Mouse (Mus musculus): ENCODE data around the gene Olfr902. TPM values are rescaled to one million over a fixed set of nuclear protein-coding genes. Genes with fewer than 3 reads are reported as not detected.

The Olfr902 gene
- polyA plus RNA-seq, 1 experiment: not detected

DNA sequence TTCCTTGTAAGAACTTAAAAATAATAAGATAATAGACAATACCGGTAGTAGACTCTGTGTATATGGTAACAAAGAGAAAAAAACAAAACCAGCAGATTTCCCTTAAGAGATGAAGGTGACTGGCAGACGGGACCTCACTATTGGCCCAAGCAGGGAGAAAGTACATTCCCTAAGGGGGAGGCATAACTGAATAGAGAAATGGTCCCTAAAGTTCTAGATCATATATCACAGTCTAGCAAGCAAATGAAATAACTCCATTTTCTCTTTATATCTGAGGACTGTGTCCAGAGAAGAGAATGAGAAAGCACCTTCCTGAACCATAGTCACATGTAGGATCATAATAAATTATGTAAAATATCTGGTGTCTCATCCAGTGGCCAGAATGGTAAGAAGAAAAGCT, 48.0 kb downstream of the Olfr902 start, which contains the start of gene Olfr907:
Gene Olfr907 (plus strand): TSS at position 301 of the 400 bp plus-strand sequence.
- H3K4me3 ChIP-seq (ENCODE audit: insufficient read depth, low read depth, low read length): no peak within 1 kb of the TSS
- H3K27ac ChIP-seq (ENCODE audit: insufficient read depth, low read depth, low read length): no peak within 1 kb of the TSS
- no peak for TF ChIP-seq CTCF (IDR thresholded peaks at IDR 0.05; ENCODE audit: insufficient read depth, low read depth, low read length)
- no peak for TF ChIP-seq POLR2A (IDR thresholded peaks at IDR 0.05; ENCODE audit: insufficient read depth, low read depth, low read length)
- WGBS: 81% methylated on average over 2 of the region's 2 CpGs
- H3K4me1 ChIP-seq (ENCODE audit: control insufficient read depth, insufficient read depth, low read length): no peaks in the 10 kb centered on the region

Other genes with a start within 250 kb of the Olfr902 start
- not detected in 2 replicates for gene Olfr893, start 239.3 kb upstream of the Olfr902 start, polyA plus RNA-seq (2012; ENCODE audit: insufficient read depth, insufficient read length, low replicate concordance, missing spikeins)
- gene Olfr894, start 229.6 kb upstream of the Olfr902 start, polyA plus RNA-seq (2012; ENCODE audit: insufficient read depth, insufficient read length, low replicate concordance, missing spikeins): not detected in 2 replicates
- not detected in 2 replicates for gene Olfr143, start 194.9 kb upstream of the Olfr902 start, polyA plus RNA-seq (2012; ENCODE audit: insufficient read depth, insufficient read length, low replicate concordance, missing spikeins)
- not detected in 2 replicates for gene Olfr895, start 179.8 kb upstream of the Olfr902 start, polyA plus RNA-seq (2012; ENCODE audit: insufficient read depth, insufficient read length, low replicate concordance, missing spikeins)
- gene Olfr896-ps1, start 156.5 kb upstream of the Olfr902 start, polyA plus RNA-seq (2012; ENCODE audit: insufficient read depth, insufficient read length, low replicate concordance, missing spikeins): not detected in 2 replicates
- gene Olfr25, start 118.6 kb upstream of the Olfr902 start, polyA plus RNA-seq (2012; ENCODE audit: insufficient read depth, insufficient read length, low replicate concordance, missing spikeins): not detected in 2 replicates
- not detected in 2 replicates for gene Olfr898, start 99.2 kb upstream of the Olfr902 start, polyA plus RNA-seq (2012; ENCODE audit: insufficient read depth, insufficient read length, low replicate concordance, missing spikeins)
- gene Olfr250, start 80.8 kb upstream of the Olfr902 start, polyA plus RNA-seq (2012; ENCODE audit: insufficient read depth, insufficient read length, low replicate concordance, missing spikeins): not detected in 2 replicates
- not detected in 2 replicates for gene Olfr251, start 70.6 kb upstream of the Olfr902 start, polyA plus RNA-seq (2012; ENCODE audit: insufficient read depth, insufficient read length, low replicate concordance, missing spikeins)
- gene Olfr147, start 46.0 kb upstream of the Olfr902 start, polyA plus RNA-seq (2012; ENCODE audit: insufficient read depth, insufficient read length, low replicate concordance, missing spikeins): not detected in 2 replicates
- not detected in 2 replicates for gene Olfr901, start 18.2 kb upstream of the Olfr902 start, polyA plus RNA-seq (2012; ENCODE audit: insufficient read depth, insufficient read length, low replicate concordance, missing spikeins)
- not detected in 2 replicates for gene Olfr904, start 15.5 kb downstream of the Olfr902 start, polyA plus RNA-seq (2012; ENCODE audit: insufficient read depth, insufficient read length, low replicate concordance, missing spikeins)
- gene Olfr905, start 23.5 kb downstream of the Olfr902 start, polyA plus RNA-seq (2012; ENCODE audit: insufficient read depth, insufficient read length, low replicate concordance, missing spikeins): not detected in 2 replicates
- gene Olfr906, start 39.4 kb downstream of the Olfr902 start, polyA plus RNA-seq (2012; ENCODE audit: insufficient read depth, insufficient read length, low replicate concordance, missing spikeins): not detected in 2 replicates
- not detected in 2 replicates for gene Olfr907, start 48.1 kb downstream of the Olfr902 start, polyA plus RNA-seq (2012; ENCODE audit: insufficient read depth, insufficient read length, low replicate concordance, missing spikeins)
- not detected in 2 replicates for gene Olfr911-ps1, start 73.9 kb downstream of the Olfr902 start, polyA plus RNA-seq (2012; ENCODE audit: insufficient read depth, insufficient read length, low replicate concordance, missing spikeins)
- not detected in 2 replicates for gene Olfr910, start 90.2 kb downstream of the Olfr902 start, polyA plus RNA-seq (2012; ENCODE audit: insufficient read depth, insufficient read length, low replicate concordance, missing spikeins)
- not detected in 2 replicates for gene Olfr912, start 132.5 kb downstream of the Olfr902 start, polyA plus RNA-seq (2012; ENCODE audit: insufficient read depth, insufficient read length, low replicate concordance, missing spikeins)
- not detected in 2 replicates for gene Olfr913, start 145.1 kb downstream of the Olfr902 start, polyA plus RNA-seq (2012; ENCODE audit: insufficient read depth, insufficient read length, low replicate concordance, missing spikeins)
- not detected in 2 replicates for gene Olfr914, start 157.4 kb downstream of the Olfr902 start, polyA plus RNA-seq (2012; ENCODE audit: insufficient read depth, insufficient read length, low replicate concordance, missing spikeins)
- gene Olfr916, start 212.2 kb downstream of the Olfr902 start, polyA plus RNA-seq (2012; ENCODE audit: insufficient read depth, insufficient read length, low replicate concordance, missing spikeins): not detected in 2 replicates
- not detected in 2 replicates for gene Olfr917, start 218.2 kb downstream of the Olfr902 start, polyA plus RNA-seq (2012; ENCODE audit: insufficient read depth, insufficient read length, low replicate concordance, missing spikeins)
- not detected in 2 replicates for gene Olfr918, start 226.9 kb downstream of the Olfr902 start, polyA plus RNA-seq (2012; ENCODE audit: insufficient read depth, insufficient read length, low replicate concordance, missing spikeins)